Mouse (Mus musculus) NIH3T3 (cell line): Measurements from ENCODE around the gene Ak1.

Source experiments
- DNase-seq: peaks from one replicate; pipeline ENCODE4 v3.0.0-alpha.2; 2012; ENCODE audit warnings: low read depth

The Ak1 gene

GRCm38 (mm10) chr2:32621517-32621859, at the start of gene Ak1:
Gene Ak1, plus strand, starts transcription at chr2:32621758.
- DNase-seq = no peak

DNA sequence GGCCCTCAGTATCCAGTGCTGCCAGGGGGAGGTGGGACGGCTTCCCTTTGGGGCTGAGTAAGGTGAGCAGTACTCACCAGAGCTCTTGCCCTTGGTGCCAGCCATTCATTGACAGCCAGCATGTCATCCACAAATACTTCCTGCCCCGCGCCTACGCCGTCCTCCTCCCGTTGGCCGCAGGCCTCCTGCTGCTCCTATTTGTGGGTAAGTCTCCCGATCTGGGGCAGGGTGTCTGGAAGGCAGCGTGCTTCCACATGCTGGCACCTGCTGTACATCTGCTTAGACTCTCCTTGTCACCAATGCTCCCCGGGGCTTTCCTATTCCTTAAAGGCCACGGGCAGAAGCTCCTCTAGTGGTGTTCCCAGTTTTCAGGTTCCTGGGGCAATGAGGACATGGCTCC, 49.4 kb upstream of the Ak1 start:
- no peak for DNase-seq

DNA sequence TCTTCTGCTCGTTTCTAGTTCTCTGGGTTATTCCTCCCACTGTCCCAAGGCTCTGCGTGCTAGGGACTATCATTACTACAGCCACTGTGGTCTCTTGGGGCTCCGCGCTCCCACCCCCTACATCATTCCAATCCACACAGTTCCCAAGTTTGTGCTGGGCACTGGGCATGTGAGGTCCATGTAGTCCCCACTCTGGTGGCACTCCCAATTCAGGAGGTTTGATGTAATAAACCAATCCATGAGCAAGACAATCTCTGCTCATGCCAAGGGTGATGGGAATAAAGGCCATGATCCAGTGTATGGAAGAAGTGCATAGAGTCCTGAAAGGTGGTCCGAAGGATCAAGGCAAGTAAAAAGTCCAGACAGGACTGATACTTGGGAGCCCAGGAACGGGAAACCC, 47.1 kb upstream of the Ak1 start, which contains the start of gene Pip5kl1:
Gene Pip5kl1, plus strand, starts transcription at position 301 of the 400 bp plus-strand sequence.
- no peak for DNase-seq

DNA sequence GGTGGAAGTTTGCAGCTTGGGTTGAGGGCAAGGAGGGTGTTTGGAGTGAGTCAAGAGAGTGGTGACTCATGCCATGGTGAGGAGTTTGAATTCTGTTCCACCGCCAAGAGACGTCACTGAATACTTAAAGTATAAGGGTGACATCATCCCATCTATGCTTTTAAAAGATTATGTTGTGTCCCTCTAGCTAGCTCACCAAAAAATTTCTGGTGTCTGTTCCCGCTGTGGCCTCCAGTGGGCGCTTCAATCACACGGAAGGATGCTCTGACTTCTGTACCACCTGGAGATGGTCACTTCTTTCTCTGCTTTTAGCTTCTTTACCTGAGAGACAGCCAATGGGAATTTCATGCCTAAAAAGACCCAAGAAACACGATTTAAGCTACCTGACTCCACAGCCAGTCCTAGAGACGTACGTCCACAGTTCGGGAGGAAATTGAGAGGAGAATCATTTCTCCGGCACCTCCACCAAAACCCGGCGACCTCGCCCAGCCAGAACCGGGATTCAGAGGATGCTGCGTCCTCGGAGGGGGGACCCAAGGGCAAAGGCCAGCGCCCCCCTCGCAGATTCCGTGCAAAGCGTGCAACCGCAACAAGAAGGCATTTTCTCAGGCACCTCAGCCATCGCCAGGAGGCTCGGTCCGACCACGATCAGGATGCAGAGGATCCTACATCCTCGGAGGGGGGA, 46.5 kb upstream of the Ak1 start:
- DNase-seq = peak; percentile 89

DNA sequence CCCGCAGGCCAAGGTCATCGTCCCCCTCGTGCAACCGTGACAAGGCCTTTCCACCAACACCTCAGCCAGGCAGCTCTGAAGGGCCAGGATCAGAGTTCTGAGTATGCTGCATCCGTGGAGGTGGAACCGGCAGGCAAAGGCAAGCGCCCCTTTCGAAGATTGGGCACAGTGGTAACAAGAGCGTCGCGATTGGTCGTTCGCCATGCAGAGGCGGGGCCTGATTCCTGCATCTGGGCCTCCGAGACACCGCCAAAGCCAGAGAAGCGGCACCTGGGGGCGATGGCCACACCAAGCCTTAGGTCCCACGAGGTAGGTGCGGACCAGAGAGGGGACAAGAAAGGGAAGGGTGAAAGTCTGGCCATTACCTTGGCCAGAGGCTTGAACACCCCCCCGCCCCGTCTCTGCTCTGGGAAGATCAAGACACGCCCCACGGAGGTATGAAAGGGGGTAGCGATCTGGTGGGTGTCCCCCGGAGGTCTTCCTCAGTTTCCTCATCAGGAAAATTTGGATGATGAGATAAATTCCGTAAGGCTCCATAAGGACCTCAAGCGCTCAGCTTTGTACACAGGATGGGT, 45.9 kb upstream of the Ak1 start, which contains the start of gene 9430097D07Rik:
Gene 9430097D07Rik, minus strand, starts transcription at position 99 of the 575 bp plus-strand sequence.
- DNase-seq = no peak

DNA sequence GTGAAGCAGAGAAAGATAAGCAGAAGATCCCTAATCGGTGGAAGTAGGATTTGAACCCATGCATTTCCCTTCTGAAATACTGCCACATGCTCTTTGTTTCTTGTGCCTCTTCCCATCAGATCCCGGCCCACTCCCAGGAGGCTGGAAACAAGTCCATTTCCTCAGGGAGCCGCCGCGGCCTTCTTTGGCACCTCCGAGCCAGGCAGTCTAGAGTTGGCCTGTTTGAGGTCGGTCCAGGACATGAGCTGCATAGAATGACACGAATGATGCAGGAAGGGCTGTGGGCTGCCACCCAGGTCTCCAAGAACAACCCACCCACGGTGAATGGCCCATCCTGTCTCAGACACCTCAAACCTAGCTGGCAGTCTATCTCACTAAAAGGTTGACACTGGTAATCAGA, 45.0 kb upstream of the Ak1 start:
- no peak for DNase-seq

DNA sequence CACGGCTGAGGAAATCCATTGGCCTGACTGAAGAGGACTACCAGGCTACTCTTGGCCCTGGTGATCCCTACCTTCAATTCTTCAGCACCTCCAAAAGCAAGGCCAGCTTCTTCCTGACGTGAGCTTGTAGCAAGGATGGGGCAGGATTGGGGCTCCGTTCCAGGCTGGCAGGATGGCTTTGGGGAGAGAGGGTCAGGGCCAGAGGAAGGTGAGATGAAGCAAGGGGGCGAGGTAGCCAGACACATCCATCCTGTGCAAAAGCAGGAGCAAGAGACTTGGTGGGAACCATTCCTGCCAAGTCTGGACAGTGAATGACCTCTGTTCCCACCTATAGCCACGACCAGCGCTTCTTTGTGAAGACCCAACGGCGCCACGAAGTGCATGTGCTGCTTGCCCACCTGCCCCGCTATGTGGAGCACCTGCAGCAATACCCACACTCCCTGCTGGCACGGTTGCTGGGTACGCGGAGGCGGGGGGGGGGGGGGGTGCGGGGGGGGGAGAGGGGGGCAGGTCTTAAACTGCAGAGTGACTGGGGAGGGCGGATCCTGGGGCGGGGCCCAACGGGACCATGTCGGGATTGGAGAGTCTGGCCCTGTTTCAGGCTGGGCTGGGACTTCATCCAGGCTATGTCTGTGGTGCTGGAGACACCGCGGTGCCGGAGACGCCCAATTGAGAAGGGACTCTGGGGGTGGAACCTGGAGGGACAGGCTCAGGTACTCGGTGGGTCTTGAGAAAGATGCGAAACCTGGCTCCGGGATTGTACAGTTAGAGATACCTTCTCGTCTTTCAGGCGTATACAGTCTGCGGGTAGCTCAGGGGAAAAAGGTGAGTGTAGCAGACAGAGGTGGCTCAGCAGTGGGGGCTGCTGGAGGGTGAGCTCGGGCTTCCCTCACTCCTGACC, 43.2 kb upstream of the Ak1 start:
- no peak for DNase-seq

DNA sequence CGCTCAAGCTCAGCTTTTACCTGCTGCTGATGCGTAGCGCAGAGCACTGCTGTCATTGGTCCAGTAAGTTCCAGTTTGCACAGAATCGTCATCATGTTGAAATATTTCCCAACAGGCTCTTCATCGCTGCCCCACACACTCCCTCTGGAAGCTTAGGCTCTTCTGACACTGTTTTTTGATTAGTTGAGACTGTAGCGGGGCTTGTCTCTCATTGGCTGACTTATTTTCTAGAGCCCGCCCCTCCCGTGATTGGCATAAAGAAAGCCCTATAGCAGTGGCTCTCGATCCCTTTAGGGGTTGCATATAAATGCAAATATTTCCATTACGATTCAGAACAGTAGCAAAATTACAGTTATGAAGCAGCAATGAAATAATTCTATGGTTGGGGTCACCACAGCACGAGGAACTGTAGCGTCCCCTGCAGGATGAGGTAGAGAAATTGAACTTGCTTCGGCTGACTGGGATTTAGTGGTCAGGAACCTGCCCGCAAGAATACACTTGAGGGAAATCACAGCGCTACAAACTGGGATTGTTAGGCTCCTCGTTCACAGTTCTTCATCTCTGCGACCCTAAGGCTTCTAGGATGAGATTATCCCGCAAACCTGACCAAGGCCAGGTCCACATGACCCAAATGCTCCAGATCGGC, 40.0 kb upstream of the Ak1 start:
- peak; percentile 24 for DNase-seq

- DNase-seq = peak; percentile 90
These were observed 38.4 kb upstream of the Ak1 start for GRCm38 (mm10) chr2:32582830-32583799.

GRCm38 (mm10) chr2:32585149-32585714, 36.3 kb upstream of the Ak1 start:
- DNase-seq = no peak

DNA sequence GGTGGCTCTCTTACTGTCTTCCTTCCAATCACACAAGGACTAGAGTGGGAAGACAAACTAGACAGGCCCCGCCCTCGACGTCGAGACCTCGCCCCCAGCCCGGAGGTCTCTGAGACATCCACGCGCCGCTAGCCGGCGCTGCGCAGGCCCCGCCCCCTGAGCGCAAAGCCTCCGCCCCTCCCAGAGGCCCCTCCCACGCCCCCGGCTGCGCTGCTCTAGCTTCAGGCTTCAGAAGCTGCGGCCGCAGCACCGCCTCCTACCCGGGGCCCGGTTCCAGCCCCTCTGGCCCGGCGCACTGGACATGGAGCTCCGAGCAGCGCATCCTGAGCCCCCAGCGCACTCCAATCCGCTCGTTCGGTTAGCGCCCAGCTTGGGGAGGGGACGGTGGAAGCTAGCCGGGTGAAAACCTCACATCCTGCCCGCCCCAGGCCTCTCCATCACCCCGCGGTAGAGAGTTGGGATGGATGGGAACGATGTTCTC, 34.6 kb upstream of the Ak1 start, which contains the start of gene St6galnac4:
Gene St6galnac4, plus strand, starts transcription at position 225 of the 481 bp plus-strand sequence.
- peak; percentile 98 for DNase-seq

DNA sequence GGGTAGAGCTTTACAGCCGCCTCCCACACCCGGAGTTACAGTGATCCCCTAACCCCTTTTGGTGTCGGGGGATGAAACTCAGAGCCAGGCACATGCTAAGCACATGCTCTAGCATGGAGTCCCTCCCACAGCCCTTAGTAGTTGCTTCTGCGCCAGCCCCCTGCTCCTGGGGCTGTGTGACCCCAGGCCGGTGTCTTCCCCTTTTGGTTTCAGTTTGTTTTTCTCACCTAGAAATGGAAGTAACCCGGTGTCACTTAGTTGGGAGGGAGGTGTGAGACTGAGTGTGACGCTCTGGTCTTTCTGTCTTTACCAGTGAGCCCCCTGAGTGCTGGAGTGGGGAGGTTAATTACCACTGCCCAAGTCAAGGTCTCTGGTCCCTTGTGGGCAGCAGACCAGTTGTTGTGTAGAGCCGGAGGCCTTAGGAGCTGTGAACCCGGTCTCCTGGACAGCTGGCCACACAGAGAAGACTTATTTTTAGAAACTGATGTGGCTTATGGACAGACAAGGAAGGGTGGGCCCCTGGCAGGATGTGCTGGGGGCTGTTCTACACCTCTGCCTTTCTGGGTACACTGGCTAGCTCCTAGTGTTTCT, 33.7 kb upstream of the Ak1 start:
- DNase-seq = peak; percentile 48

GRCm38 (mm10) chr2:32589213-32589795, 32.3 kb upstream of the Ak1 start:
- peak; percentile 50 for DNase-seq

DNA sequence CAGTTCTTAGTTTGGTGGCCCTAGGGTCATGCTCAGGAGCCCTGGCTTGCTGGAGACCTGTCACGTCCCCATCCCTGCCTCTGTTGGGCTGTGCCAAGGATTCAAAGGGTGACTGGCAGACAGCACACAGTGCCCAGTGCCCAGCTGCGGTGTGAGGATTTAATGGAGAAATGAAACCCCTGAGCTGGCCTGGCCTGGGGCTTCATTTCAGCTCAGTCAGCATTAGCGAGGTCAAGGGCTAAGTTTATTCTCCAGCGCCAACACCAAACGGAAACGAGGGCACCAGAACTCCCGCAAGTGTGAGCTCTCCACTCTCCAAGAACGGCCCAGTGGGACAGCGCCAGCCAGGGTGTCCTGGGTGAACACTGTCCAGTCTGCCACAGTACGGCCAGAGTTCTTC, 31.3 kb upstream of the Ak1 start:
- DNase-seq = no peak

DNA sequence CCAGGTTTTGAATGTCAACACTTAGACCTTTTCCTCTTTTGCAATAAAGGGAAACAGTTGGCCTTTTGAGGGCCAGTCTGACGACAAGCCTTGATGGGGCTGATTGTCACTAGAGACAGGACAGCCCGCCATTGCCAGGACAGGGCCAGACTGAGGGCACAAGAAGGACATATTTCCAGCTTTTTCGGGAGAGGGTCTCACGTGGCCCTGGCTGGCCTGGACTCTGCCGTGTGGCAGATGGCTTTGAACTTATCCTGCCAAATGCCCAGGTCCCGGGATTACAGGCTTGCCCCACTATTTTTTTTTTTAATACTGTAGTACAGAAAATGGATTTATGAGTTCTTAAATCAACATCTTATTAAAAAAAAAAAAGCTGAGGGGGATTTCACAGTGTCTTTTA, 30.3 kb upstream of the Ak1 start:
- DNase-seq = no peak

DNA sequence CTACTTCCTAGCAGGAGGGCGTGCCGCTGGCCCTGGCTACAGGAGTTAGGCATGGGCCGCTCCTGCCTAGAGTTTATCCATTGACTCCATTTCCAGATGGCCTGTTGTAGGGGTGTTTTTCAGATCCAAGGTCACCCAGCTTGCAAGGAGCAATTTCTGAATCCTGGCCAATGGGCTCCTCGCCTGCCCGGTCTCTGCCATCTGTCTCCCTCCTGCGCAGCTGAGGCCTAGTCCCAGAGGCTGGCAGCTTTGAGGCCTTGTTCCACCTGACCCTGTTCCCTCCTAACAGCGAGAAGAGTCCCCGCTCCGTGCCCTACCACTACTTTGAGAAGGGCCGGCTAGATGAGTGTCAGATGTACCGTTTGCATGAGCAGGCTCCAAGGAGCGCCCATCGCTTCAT, 24.8 kb upstream of the Ak1 start:
- DNase-seq = no peak

- no peak for DNase-seq
These were observed 24.3 kb upstream of the Ak1 start for GRCm38 (mm10) chr2:32597248-32597647.

GRCm38 (mm10) chr2:32597699-32598098, 23.9 kb upstream of the Ak1 start:
- DNase-seq = no peak

GRCm38 (mm10) chr2:32598506-32598905, 23.1 kb upstream of the Ak1 start:
- no peak for DNase-seq

DNA sequence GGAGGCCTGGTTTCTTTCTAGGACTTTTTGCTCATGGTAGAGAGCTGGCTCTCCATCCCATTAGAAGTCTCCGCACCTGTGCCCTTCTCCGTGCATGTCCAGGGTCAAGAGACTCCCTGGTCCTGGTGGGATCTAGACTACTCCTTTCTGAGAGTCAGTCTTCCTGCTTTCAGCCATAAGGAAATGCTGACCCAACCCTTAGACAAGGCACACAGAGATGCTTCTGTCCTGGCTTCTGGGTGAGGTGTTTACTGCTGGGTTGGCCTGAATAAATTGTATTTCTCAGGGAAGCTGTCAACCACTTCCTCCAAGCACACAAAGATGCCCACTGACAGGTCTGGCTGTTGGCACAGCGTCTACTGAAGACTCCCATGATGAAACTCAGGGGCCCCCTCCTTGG, 22.1 kb upstream of the Ak1 start, which contains the start of gene St6galnac6:
Gene St6galnac6, plus strand, starts transcription at position 301 of the 400 bp plus-strand sequence.
- no peak for DNase-seq
